Mouse (Mus musculus): Measurements from ENCODE around the gene Agbl1.
"Not testable (repeated sequence)": the region's sequence is repeated elsewhere in the genome, so short reads cannot be mapped to it uniquely, and the experiment has no call there.

Agbl1 gene

GRCm38 (mm10) chr7:76229311-76229937 lies at the start of gene Agbl1:
TSS of gene Agbl1 (plus strand) at chr7:76229887.
- DNase-seq (ENCODE audit: low read depth, low spot score) = no peak

GRCm38 (mm10) chr7:76185005-76185658 lies 44.6 kb upstream of the Agbl1 start:
- DNase-seq (ENCODE audit: low read depth, low spot score) = no peak

- no peak for DNase-seq (ENCODE audit: low read depth, low spot score)
Observed at GRCm38 (mm10) chr7:76185681-76186121, 44.0 kb upstream of the Agbl1 start.

DNA sequence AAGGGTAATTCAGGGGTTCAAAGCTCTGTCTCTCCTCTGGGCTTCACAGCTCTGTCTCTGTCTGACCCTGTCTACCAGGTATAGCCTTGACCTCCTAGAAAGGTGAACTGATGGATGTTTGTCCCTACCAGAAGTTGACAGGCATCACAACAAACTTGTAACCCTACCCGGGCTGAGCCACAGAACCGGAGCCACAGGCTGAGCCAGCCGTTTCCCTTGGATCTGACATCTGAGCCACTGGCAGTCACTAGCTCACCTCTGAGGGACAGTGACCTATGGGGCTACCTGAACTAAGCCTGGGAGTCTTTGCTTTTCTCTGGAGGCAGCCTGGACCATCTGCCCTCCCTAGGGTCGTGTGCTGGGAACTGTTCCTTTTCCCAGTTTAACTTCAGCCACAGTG lies 11.1 kb upstream of the Agbl1 start:
- DNase-seq (ENCODE audit: low read depth, low spot score) = no peak

DNA sequence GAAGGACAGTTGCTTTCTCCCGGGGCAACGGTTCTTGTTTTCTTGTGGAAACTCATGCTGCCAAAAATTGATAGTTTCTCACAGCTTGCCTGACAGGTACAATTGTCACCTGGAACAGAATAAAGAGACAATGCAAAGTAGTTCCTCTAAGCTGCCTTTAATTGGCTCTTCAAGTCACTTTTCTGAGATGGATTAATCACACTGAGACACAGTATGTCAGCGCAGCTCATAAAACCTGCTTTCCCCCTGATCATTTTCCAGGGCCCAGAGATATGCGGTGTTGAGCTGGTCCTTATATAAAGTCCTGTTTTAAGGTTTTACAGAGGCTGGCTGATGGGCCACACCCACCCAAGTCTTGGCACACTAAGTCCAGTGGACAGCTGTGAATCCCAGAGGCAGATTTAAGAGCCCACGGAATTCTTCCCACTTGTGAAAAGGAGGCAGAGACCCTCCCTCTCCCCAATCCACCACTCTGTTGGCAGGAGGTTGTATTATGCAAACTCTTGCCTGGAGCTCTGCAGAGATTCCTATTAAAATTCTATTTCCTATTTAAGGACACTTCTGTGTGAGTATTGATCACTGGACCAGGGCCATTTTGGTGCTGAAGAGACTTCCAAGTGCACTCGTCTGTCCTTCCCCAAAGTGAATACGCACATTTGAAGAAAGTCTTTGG lies 9.8 kb upstream of the Agbl1 start:
- DNase-seq (ENCODE audit: low read depth, low spot score) = no peak

- no peak for DNase-seq (ENCODE audit: low read depth, low spot score)
Observed at GRCm38 (mm10) chr7:76222691-76223090, 7.0 kb upstream of the Agbl1 start.

GRCm38 (mm10) chr7:76228881-76229280 lies 806 bp upstream of the Agbl1 start:
- no peak for DNase-seq (ENCODE audit: low read depth, low spot score)

GRCm38 (mm10) chr7:76234321-76234720 lies 4.6 kb downstream of the Agbl1 start:
- DNase-seq (ENCODE audit: low read depth, low spot score) = no peak

DNA sequence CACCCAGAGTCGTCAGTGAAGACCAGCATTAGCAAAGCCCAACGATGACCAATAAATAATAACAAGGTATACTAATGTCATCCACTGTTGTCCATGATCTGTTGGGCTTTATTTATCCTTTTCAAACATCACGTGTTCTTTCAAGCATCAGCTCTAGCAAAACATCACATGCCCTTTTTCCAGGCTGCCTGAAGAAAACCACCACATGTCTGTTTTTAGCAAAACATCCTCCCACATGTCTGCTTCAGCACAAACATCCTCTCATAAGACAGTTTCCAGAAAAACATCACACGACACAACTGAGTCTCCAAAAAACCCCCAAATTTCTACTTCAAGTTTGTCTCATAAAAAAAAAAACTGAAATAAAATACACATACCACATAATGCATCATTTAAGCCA lies 7.8 kb downstream of the Agbl1 start:
- DNase-seq (ENCODE audit: low read depth, low spot score) = no peak

DNA sequence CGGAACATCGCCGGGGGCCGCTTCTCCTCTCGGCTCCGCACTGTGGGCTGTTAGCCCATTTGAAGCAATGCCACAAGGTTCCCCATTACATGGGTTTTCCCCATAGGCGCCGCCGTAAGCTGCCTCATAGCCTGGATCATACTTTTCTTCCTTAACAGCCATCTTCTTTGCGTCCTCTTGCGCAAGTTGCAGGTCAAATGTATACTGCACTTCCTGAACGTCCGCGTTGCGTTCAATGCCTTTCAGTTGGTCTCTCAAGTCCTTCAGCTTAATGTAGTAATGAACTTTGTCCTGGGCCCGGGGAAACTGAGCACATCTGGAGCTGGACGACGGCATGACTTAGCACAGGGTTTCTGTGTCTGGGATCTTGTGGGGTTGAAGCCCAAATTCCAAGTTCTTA lies 15.2 kb downstream of the Agbl1 start:
- not testable (repeated sequence) for DNase-seq (ENCODE audit: low read depth, low spot score)

GRCm38 (mm10) chr7:76275061-76275460 lies 45.4 kb downstream of the Agbl1 start:
- no peak for DNase-seq (ENCODE audit: low read depth, low spot score)

DNA sequence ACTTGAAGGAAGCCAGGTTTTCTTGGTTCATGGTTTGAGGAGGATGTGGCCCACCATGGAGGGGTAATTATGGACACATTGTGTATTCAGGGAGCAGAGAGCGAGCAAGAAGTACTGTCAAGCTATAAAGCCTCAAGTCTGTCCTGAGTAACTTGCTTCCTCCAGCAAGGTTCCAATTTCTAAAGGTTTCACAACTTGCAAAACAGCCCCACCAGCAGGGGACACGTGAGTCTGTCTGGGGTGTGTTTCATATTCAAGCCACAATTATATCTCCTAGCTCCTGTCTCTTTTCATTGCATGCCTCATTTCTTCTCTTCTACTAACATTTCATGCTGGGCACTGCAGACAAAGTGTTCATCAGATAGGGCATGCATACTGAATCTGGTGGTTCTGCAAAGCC lies 53.1 kb downstream of the Agbl1 start:
- DNase-seq (ENCODE audit: low read depth, low spot score) = no peak

- no peak for DNase-seq (ENCODE audit: low read depth, low spot score)
Observed at GRCm38 (mm10) chr7:76287531-76287930, 57.8 kb downstream of the Agbl1 start.

DNA sequence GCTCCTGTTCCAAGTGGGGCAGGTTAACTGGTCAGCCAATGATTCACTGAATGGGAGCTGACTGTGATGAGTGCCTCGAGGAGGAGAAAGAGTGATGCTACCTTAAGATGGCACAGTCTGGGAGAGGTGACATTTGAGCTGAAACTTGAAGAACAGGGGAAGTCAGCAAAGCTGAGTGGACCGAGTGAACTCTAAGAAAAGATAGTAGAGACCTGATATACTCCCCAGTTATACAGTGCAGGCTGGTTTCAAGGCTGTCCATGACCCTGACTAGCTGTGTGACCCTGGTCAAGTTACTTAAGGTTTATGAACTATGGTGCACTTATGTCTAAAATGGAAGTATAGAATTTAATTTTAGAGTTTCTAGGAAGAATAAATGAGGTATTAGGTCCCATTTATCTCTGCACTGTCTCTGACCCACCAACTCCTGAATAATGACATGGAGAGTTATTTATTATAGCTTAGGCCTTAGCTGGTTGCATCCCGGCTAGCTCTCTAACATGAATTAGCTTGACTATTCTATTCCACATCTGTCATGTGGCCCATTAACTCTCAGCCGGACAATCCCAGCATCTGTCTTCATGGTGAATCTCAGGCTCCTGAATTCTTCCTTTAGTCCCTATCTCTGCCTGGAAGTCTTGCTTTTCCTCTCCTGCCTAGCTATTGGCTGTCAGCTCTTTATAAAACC lies 92.3 kb downstream of the Agbl1 start:
- DNase-seq (ENCODE audit: low read depth, low spot score) = no peak

GRCm38 (mm10) chr7:76326091-76326490 lies 96.4 kb downstream of the Agbl1 start:
- DNase-seq (ENCODE audit: low read depth, low spot score) = no peak

GRCm38 (mm10) chr7:76339308-76339707 lies 109.6 kb downstream of the Agbl1 start:
- DNase-seq (ENCODE audit: low read depth, low spot score) = no peak

DNA sequence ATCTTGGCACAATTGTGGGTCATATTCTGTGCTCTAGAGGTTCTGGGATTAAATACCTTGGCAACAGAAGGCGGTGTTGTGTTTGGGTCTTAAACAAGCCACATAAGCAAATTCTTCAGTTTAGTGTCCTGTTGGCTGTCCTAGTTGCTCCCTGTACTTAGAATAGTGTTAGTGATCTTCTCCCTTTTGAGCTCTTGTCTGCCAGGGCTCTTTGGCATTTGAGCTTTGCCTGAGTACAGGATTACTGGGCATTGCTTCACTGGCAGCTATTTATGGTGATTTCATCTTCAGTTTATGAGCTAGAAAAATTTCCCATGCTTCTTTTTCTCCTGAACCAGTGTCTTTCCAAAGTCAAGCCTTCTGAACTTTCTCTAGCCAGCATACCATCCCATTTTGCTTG lies 111.9 kb downstream of the Agbl1 start:
- DNase-seq (ENCODE audit: low read depth, low spot score) = no peak

- peak; percentile 79 for DNase-seq (ENCODE audit: low read depth, low spot score)
Observed at GRCm38 (mm10) chr7:76353469-76353868, 123.8 kb downstream of the Agbl1 start.

DNA sequence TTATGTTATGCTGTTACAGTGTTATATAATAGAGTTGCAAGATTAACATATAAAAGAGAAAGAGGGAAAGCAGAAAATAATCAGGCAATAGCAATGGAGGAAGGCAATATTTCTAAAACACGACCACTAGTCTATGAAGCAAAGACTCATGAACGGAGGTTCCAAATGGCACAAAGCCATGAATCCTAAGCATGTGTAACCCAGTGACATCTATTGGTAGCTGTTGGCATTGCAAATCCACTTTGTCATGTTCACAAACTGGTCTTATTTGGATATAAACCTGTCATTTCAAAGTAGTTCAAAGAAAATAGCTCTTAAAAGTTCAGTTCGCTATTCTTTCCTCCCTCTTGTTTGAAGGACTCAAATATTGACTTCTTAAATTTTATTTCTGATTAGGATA lies 124.8 kb downstream of the Agbl1 start:
- DNase-seq (ENCODE audit: low read depth, low spot score) = peak; percentile 52

GRCm38 (mm10) chr7:76371269-76371668 lies 141.6 kb downstream of the Agbl1 start:
- no peak for DNase-seq (ENCODE audit: low read depth, low spot score)

DNA sequence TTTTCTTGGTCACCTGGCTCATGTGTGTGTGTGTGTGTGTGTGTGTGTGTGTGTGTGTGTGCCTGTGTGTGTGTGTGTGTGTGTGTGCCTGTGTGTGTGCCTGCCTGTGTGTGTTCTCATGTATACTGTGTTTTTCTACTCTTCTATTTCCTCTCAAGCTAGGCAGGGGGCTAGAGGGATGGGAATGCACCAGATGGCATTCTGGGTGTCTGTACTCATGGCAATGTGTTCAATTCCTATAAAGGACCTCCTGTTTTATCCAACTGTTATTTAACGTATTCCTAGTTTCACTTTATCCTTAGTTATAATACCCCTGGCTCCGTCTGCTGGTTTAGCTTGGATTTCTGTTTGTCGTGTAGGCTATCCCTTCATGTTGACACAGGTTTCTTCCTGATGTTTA lies 149.8 kb downstream of the Agbl1 start:
- no peak for DNase-seq (ENCODE audit: low read depth, low spot score)

GRCm38 (mm10) chr7:76381986-76382385 lies 152.3 kb downstream of the Agbl1 start:
- no peak for DNase-seq (ENCODE audit: low read depth, low spot score)
